Mouse (Mus musculus) forebrain, embryonic 13.5 days (tissue): Measurements from ENCODE around the gene Kcna6. TPM values are rescaled to one million over a fixed set of nuclear protein-coding genes. Genes with fewer than 3 reads are reported as not detected.

Source experiments
- ATAC-seq: fragments of 200-750 bp; cut with Nextera tagmentation; 2 replicates; pipeline ENCODE4 v1.8.0; 2017
- H3K27ac ChIP-seq: fragments of 300-500 bp; sonication (generic); 2 replicates; pipeline ENCODE4 v1.5.1; 2015; ENCODE audit warnings: inconsistent platforms, mild to moderate bottlenecking, moderate library complexity
- H3K27me3 ChIP-seq: fragments of 300-500 bp; sonication (generic); 2 replicates; pipeline ENCODE4 v1.6.1; 2015; ENCODE audit warnings: mild to moderate bottlenecking, inconsistent platforms
- H3K36me3 ChIP-seq: fragments of 300-500 bp; sonication (generic); 2 replicates; pipeline ENCODE4 v1.6.1; 2015; ENCODE audit warnings: mild to moderate bottlenecking, inconsistent platforms; ENCODE audit not compliant: poor library complexity, severe bottlenecking
- H3K4me1 ChIP-seq: fragments of 300-500 bp; sonication (generic); 2 replicates; pipeline ENCODE4 v1.6.1; 2015; ENCODE audit warnings: inconsistent platforms
- H3K4me2 ChIP-seq: fragments of 300-500 bp; sonication (generic); 2 replicates; pipeline ENCODE4 v1.6.1; 2015; ENCODE audit warnings: inconsistent platforms, mild to moderate bottlenecking, moderate library complexity
- H3K4me3 ChIP-seq: fragments of 300-500 bp; sonication (generic); 2 replicates; pipeline ENCODE4 v1.5.1; 2015; ENCODE audit warnings: mild to moderate bottlenecking, inconsistent platforms
- H3K9ac ChIP-seq: fragments of 300-500 bp; sonication (generic); 2 replicates; pipeline ENCODE4 v1.6.1; 2015; ENCODE audit warnings: mild to moderate bottlenecking, inconsistent platforms
- H3K9me3 ChIP-seq: fragments of 300-500 bp; sonication (generic); replicated peaks from 2 replicates; pipeline ENCODE4 v1.6.1; 2016; ENCODE audit warnings: inconsistent platforms
- WGBS: fragments of 180-500 bp; shearing (Covaris S2); methylation state at CpG from one replicate; pipeline ENCODE4 v1.1.7; 2015; 5-methylcytosine and 5-hydroxymethylcytosine counted together
- polyA plus RNA-seq: library from polyadenylated mRNA; unstranded; fragments of >200 nt; fragmentation: Nextera tagmentation; extraction: Ambion mirVana; gene quantifications from 2 replicates; pipeline ENCODE4 v1.2.1, GENCODE M21; 2015

The Kcna6 gene
- polyA plus RNA-seq, result 4.3 and 4.8 TPM in 2 replicates

- Histone ChIP-seq H3K4me2 (peak within 1 kb of the TSS; percentile 91), H3K9ac (peak within 1 kb of the TSS; percentile 63), H3K27me3 (peaks cover 47% of the 10 kb centered on the region), H3K36me3 (no peaks in the 10 kb centered on the region), H3K4me1 (peaks cover 11% of the 10 kb centered on the region), H3K9me3 (no peaks in the 10 kb centered on the region), H3K4me3 (peak within 1 kb of the TSS; percentile 55), H3K27ac (no peak within 1 kb of the TSS; the same call in 1 of the 2 replicates)
- ATAC-seq, result peak; percentile 97
- WGBS, result 2% methylated on average over 35 of the region's 36 CpGs
Measured at GRCm38 (mm10) chr6:126740211-126741142, at the start of gene Kcna6. Kcna6 (minus strand) TSS chr6:126740674.

GRCm38 (mm10) chr6:126788863-126789262 is 48.4 kb upstream of the Kcna6 start:
- H3K9me3 ChIP-seq, result no peaks in the 10 kb centered on the region
- H3K27ac ChIP-seq, result no peak overlapping the region
- H3K36me3 ChIP-seq, result no peaks in the 10 kb centered on the region
- H3K4me1 ChIP-seq, result no peaks in the 10 kb centered on the region
- no peak overlapping the region for H3K4me2 ChIP-seq
- ATAC-seq, result no peak
- no peaks in the 10 kb centered on the region for H3K27me3 ChIP-seq
- 78% methylated on average over 8 of the region's 8 CpGs for WGBS
- H3K9ac ChIP-seq, result no peak overlapping the region
- H3K4me3 ChIP-seq, result no peak overlapping the region

DNA sequence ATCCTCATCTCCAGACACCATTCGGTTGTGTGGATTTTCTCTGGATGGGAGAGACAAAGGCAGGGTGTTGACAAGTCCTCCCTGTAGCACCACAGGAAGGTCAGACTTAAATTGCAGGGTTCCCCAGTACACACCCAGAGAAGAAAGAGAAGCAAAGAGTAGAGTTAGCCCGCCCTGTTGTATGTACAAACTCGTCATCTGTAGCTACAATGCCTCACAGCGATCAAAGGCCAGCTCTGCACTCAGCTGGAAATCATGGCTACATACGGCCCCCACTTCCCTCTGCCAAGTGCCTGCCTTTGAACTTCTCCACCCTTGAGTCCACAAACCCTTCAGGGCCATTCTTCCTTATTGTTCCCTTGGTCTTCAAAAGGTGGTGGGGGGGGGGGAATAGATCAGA is 43.7 kb upstream of the Kcna6 start:
- Histone ChIP-seq H3K4me1 (no peaks in the 10 kb centered on the region), H3K9ac (no peak overlapping the region), H3K36me3 (no peaks in the 10 kb centered on the region), H3K27ac (no peak overlapping the region), H3K9me3 (no peaks in the 10 kb centered on the region), H3K4me3 (no peak overlapping the region), H3K27me3 (no peaks in the 10 kb centered on the region), H3K4me2 (no peak overlapping the region)
- WGBS, result 45% methylated on average over 5 of the region's 5 CpGs
- no peak for ATAC-seq

DNA sequence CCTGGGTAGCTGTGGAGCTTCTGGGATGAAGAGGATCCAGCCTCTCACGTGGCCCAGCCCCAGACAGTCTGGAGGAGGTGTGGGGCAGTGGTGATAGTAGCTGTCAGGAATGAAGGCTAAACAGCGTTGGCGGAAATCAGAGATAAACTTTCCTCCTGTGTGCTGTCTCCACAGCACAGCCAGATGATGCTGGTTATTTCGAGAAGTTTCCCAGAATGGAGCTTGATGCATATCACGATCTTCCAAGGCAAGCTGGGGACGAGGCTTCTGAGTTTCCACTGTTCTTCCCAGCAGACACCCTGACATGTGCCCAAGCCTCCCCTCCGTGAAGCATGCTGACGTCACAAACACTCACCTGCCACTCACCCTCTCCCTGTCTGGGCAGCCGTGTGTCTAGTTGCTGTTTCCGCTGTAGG is 43.2 kb upstream of the Kcna6 start:
- no peaks in the 10 kb centered on the region for H3K36me3 ChIP-seq
- H3K4me2 ChIP-seq, result no peak overlapping the region
- no peak for ATAC-seq
- no peaks in the 10 kb centered on the region for H3K27me3 ChIP-seq
- H3K9me3 ChIP-seq, result no peaks in the 10 kb centered on the region
- no peaks in the 10 kb centered on the region for H3K4me1 ChIP-seq
- H3K4me3 ChIP-seq, result no peak overlapping the region
- WGBS, result 76% methylated on average over 10 of the region's 10 CpGs
- no peak overlapping the region for H3K9ac ChIP-seq
- H3K27ac ChIP-seq, result no peak overlapping the region

- no peak for ATAC-seq
- Histone ChIP-seq H3K27me3 (no peaks in the 10 kb centered on the region), H3K4me1 (no peaks in the 10 kb centered on the region), H3K4me3 (no peak overlapping the region), H3K27ac (no peak overlapping the region), H3K9me3 (no peaks in the 10 kb centered on the region), H3K4me2 (no peak overlapping the region), H3K9ac (no peak overlapping the region), H3K36me3 (no peaks in the 10 kb centered on the region)
- 89% methylated on average over 1 of the region's 1 CpGs for WGBS
Measured at GRCm38 (mm10) chr6:126783056-126783455, 42.6 kb upstream of the Kcna6 start.

DNA sequence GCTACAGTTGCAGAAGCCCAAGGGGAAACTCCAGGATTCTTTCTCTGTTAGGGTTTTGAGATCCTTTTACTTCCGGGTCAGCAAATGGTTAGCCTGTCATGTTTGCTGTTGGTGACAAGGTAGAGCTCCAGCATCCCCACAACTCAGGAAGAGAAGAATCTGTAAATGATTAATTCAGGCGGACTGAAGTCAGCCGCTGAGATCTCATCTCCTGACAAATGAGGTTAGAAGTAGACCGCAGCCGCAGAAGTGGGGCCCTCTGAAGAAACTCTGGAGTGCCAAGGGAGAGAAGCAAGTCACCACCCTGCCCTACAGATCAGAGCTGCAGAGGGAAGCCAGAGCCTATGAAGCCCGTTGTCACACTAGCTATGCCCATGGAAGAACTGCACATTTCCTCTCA is 37.4 kb upstream of the Kcna6 start:
- H3K4me2 ChIP-seq, result no peak overlapping the region
- 89% methylated on average over 6 of the region's 6 CpGs for WGBS
- no peak for ATAC-seq
- no peaks in the 10 kb centered on the region for H3K36me3 ChIP-seq
- no peaks in the 10 kb centered on the region for H3K4me1 ChIP-seq
- no peak overlapping the region for H3K9ac ChIP-seq
- no peak overlapping the region for H3K4me3 ChIP-seq
- H3K9me3 ChIP-seq, result no peaks in the 10 kb centered on the region
- no peak overlapping the region for H3K27ac ChIP-seq
- no peaks in the 10 kb centered on the region for H3K27me3 ChIP-seq

GRCm38 (mm10) chr6:126773873-126774272 is 33.4 kb upstream of the Kcna6 start:
- ATAC-seq, result 0 out of 2 replicates have a peak, but pooled peaks have one; percentile 10
- Histone ChIP-seq H3K27me3 (no peaks in the 10 kb centered on the region), H3K9ac (no peak overlapping the region)

DNA sequence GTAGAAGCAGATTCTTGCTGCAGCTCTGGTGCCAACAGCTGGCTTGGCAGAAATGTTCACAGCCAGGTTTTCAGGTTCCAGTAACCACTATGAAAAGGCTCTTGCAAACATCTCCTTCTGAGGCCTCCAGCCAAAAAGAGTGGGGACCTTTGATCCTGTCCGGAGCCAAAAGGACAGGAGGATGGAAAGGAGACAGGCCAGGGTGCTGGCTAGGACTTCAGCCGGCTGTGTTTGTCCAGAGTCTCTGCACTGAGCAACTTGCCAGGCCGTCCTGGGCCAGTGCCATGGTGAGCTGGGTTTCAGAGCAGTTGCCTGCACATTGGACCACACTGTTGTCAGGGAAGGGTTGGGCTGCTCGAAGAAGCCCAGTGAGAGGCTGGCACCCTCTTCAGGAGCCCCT is 31.9 kb upstream of the Kcna6 start:
- Histone ChIP-seq H3K4me2 (no peak overlapping the region), H3K9ac (no peak overlapping the region), H3K4me3 (no peak overlapping the region), H3K27me3 (no peaks in the 10 kb centered on the region), H3K36me3 (no peaks in the 10 kb centered on the region), H3K4me1 (peaks cover 28% of the 10 kb centered on the region), H3K9me3 (no peaks in the 10 kb centered on the region), H3K27ac (no peak overlapping the region)
- ATAC-seq, result no peak
- 79% methylated on average over 4 of the region's 4 CpGs for WGBS

More at GRCm38 (mm10) chr6:126773873-126774272, 33.4 kb upstream of the Kcna6 start:
- Histone ChIP-seq H3K9me3 (no peaks in the 10 kb centered on the region), H3K4me3 (no peak overlapping the region), H3K4me2 (no peak overlapping the region), H3K4me1 (peaks cover 13% of the 10 kb centered on the region), H3K36me3 (no peaks in the 10 kb centered on the region), H3K27ac (no peak overlapping the region)
- WGBS, result 74% methylated on average over 4 of the region's 4 CpGs

GRCm38 (mm10) chr6:126770146-126770731 is 29.8 kb upstream of the Kcna6 start:
- 75% methylated on average over 12 of the region's 12 CpGs for WGBS
- Histone ChIP-seq H3K27me3 (no peaks in the 10 kb centered on the region), H3K27ac (no peak overlapping the region), H3K4me1 (peaks cover 38% of the 10 kb centered on the region), H3K4me2 (no peak overlapping the region), H3K9me3 (no peaks in the 10 kb centered on the region), H3K9ac (no peak overlapping the region), H3K4me3 (no peak overlapping the region), H3K36me3 (no peaks in the 10 kb centered on the region)
- ATAC-seq, result no peak

DNA sequence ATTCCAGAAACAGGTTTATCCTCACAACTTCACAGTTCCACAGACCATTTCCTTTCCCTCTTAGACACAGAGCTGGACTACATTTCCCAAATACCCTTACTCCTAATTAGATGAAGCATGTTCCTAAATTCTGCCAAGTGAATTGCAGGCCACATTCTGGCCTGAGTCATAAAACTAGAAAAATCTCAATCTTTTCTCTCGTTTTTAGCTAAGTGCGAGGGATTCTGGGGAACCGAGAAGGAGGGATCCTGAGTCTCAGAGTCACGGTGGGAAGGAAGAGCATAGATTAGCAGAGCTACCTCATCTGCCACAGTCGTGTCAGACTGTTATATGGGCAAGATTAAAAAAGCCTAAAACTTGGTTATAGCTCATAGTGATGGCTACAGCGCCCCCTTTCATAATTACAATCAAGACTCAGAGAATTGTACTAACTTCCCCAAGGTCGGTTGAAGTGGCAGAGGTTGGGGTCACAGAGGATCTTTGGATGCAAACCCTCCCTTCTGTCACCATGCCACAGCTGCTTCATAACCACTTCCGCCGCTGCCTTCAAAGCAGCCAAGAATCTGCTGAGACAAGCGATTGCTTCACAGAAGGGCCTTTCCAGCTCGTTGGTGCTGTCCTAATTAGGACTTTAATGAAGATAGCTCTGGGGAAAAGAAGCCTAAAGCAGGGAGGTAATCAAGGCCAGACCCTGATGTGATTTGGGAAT is 28.6 kb upstream of the Kcna6 start:
- no peak overlapping the region for H3K9ac ChIP-seq
- WGBS, result 58% methylated on average over 11 of the region's 11 CpGs
- no peaks in the 10 kb centered on the region for H3K27me3 ChIP-seq
- no peak overlapping the region for H3K4me3 ChIP-seq
- H3K27ac ChIP-seq, result peak overlapping the region; percentile 65
- H3K4me1 ChIP-seq, result peaks cover 46% of the 10 kb centered on the region
- no peaks in the 10 kb centered on the region for H3K36me3 ChIP-seq
- no peak overlapping the region for H3K4me2 ChIP-seq
- no peak for ATAC-seq
- no peaks in the 10 kb centered on the region for H3K9me3 ChIP-seq

DNA sequence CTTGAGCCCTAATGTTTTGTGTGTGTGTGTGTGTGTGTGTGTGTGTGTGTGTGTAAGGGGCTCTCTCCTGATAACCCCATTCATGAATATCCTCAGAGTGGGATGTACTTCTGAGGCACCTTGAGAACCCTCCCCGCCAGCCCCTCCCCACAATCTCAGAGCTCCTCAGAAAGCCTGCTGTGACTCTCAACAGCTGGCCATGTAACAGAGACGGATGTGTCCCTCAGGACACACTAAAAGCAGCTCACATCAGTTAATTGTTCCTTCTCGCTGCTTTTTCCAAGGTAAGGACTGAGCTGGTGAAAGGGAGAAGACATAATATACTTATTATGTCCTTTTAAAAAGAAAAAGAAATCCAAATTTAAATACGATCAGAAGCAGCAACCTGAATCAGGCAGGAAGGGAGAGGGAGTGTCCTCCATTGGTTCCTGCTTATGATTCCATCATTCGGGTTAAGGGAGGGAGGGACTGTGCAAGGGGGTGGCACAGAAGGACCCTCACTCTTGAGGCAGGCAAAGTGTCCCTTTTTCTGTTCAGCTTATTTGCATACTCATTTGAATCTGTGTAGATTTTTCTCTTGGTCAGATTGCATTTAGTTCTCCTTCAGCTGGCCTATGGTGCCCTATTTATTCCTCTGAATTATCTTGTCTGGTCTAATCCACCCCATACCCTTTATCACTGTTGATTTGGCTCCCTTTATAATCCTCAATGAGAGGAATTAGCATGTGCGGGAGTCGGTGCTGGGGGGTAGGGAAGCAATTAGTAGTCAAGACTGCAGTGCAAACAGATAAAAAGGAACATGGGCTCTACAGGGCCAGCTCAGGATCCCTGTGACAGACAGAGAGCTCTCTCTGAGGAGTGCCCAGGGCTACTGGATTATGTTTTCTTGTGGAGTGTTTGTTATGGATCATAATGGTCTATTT is 27.4 kb upstream of the Kcna6 start:
- Histone ChIP-seq H3K4me3 (no peak overlapping the region), H3K4me2 (no peak overlapping the region), H3K27me3 (no peaks in the 10 kb centered on the region), H3K4me1 (peaks cover 46% of the 10 kb centered on the region), H3K27ac (peak overlapping the region; percentile 65), H3K36me3 (no peaks in the 10 kb centered on the region), H3K9me3 (no peaks in the 10 kb centered on the region), H3K9ac (no peak overlapping the region)
- WGBS, result 11% methylated on average over 7 of the region's 7 CpGs
- peak; percentile 69 for ATAC-seq
